Mouse (Mus musculus) myocyte (in vitro differentiated cells): Measurements from ENCODE around the gene Selenoi.

Source experiments
- E2F4 ChIP-seq: IDR thresholded peaks from one replicate; pipeline ENCODE4 v1.6.1; 2011; ENCODE audit warnings: mild to moderate bottlenecking, control low read depth, moderate library complexity; ENCODE audit not compliant: insufficient read depth
- MAX ChIP-seq: IDR thresholded peaks from one replicate; pipeline ENCODE4 v1.6.1; 2011; ENCODE audit warnings: low read depth, mild to moderate bottlenecking, control low read depth
- MYOD1 ChIP-seq, 3 experiments: IDR thresholded peaks; one replicate each; pipeline ENCODE4 v1.6.1; 2011; ENCODE audit warnings: control low read depth in 2 of 3, low read depth in 2 of 3, mild to moderate bottlenecking in 2 of 3, moderate library complexity in 1 of 3; ENCODE audit not compliant: insufficient read length in 2 of 3, control insufficient read depth in 1 of 3
- MYOG ChIP-seq, 3 experiments: IDR thresholded peaks; one replicate each; pipeline ENCODE4 v1.6.1; 2011; ENCODE audit warnings: control low read depth in 2 of 3, low read depth in 2 of 3, mild to moderate bottlenecking in 2 of 3; ENCODE audit not compliant: insufficient read length in 2 of 3, control insufficient read depth in 1 of 3, insufficient read depth in 1 of 3
- POLR2A ChIP-seq: IDR thresholded peaks from one replicate; pipeline ENCODE4 v1.6.1; 2011; ENCODE audit warnings: low read depth, mild to moderate bottlenecking, control low read depth, moderate library complexity; ENCODE audit not compliant: insufficient read length
- REST ChIP-seq: IDR thresholded peaks from one replicate; pipeline ENCODE4 v1.6.1; 2011; ENCODE audit warnings: mild to moderate bottlenecking, control low read depth, moderate library complexity; ENCODE audit not compliant: insufficient read depth, insufficient read length
- TCF3 ChIP-seq: IDR thresholded peaks from one replicate; pipeline ENCODE4 v1.6.1; 2011; ENCODE audit warnings: low read depth, control low read depth; ENCODE audit not compliant: insufficient read length

- TF ChIP-seq POLR2A: no peak
- no peak for TF ChIP-seq TCF3
- no peak for TF ChIP-seq MYOD1 (IDR thresholded peaks at IDR 0.05; ENCODE audit: control insufficient read depth in 1 of 3, insufficient read length in 2 of 3, low read depth in 2 of 3)
- no peak for TF ChIP-seq MYOG (IDR thresholded peaks at IDR 0.05; ENCODE audit: control insufficient read depth in 1 of 3, insufficient read depth in 1 of 3, insufficient read length in 2 of 3, low read depth in 2 of 3)
- no peak for TF ChIP-seq E2F4
- TF ChIP-seq REST: no peak
- TF ChIP-seq MAX: no peak
Measured at GRCm38 (mm10) chr5:30276361-30276760, 44.0 kb downstream of the Selenoi start.
